Mouse (Mus musculus): ENCODE data around the gene Coq2.

Gene Coq2

DNA sequence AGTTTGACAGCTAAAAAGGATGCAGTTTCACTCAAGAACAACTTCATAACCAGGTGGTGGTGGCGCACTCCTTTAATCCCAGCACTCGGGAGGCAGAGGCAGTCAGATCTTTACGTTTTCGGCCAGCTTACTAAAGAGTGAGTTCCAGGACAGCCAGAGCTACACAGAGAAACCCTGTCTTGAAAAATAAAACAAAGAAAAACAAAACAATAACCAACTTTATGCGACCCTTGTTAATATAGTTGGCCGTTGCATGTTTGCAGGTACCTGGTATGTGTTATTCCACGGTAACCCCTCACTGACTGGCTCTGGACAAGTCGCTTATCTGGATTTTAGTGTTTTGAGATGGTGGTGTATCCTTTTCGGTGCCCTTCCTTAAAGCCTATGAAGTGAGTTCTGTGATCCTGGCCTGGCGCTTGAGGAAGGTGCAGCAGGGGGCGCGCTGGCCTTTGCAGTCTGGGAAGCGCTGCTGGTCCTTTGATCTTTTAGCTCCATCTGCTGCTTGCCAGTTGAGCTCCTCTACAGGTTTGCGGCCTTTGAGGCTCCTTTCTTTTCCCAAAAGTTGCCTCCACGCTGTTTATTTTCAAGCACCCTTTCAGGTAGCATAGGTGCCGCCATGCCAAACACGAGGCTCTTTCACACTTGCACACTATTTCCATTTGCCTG is at the start of gene Coq2:
Gene Coq2 (minus strand): TSS at position 430 of the 666 bp plus-strand sequence.
- DNase-seq: peak; percentile 85

- peak; percentile 78 to 84 for DNase-seq
These were observed 44.5 kb upstream of the Coq2 start, which contains the start of gene Hpse for GRCm38 (mm10) chr5:100719235-100720088. Hpse (minus strand) TSS chr5:100719716.

DNA sequence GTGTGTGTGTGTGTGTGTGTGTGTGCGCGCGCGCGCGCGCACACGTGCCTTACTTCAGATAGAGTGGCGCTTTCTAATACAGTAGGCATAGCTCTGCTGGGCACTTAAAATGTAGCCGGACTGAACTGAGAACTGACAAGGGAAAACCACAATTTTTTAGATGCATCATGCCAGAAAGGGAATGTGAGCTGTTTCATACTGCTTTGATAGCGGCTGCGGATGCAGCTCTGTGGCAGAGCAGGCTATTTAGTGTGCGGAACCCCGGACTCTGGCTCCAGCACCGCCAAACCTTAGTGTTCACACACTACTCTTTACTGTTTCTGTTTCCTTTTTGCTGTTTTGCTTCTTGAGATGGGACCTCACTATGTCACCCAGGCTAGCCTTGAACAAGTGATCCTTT is 41.8 kb upstream of the Coq2 start:
- no peak for DNase-seq

- no peak for DNase-seq
These were observed 36.3 kb upstream of the Coq2 start for GRCm38 (mm10) chr5:100711219-100711618.

DNA sequence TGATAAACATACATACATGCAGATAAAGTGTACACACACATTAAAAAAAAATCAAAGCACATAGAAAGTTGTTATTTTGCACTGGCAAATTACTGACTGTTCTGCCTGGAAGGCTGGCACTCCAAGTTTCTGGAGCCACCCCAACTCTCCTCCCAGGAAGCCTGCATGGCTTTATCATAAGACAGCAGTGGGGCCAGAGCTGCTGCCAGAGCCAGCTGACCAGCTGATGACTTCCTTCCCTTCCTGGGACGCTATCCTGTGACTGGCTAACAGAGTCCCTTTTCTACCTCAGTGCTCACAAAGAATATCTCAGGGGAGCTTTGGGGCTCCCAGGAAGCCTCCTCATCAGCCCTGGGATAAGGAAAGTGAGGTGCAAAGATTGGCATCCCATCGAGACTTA is 35.1 kb upstream of the Coq2 start:
- DNase-seq: peak; percentile 8 to 14

GRCm38 (mm10) chr5:100709035-100709434 is 34.1 kb upstream of the Coq2 start:
- DNase-seq: no peak

- DNase-seq: no peak
These were observed 31.7 kb upstream of the Coq2 start for GRCm38 (mm10) chr5:100706675-100707074.

DNA sequence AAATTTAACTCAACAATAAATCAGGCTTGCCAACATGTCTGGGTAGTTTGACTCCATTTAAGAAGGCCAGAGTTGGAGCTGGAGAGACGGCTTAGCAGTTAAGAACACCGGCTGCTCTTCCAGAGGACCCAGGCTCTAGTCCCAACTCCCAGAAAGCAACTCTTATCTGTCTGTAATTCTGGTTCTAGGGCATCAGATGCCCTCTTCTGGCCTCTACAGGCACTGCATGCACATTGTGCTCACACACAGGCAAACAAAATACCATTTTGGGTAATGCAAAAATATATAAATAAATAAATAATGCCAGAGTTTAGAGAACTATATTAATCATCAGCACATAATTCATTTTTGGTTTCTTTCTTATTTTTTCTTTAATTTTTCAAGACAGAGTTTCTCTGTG is 29.3 kb upstream of the Coq2 start:
- no peak for DNase-seq

DNA sequence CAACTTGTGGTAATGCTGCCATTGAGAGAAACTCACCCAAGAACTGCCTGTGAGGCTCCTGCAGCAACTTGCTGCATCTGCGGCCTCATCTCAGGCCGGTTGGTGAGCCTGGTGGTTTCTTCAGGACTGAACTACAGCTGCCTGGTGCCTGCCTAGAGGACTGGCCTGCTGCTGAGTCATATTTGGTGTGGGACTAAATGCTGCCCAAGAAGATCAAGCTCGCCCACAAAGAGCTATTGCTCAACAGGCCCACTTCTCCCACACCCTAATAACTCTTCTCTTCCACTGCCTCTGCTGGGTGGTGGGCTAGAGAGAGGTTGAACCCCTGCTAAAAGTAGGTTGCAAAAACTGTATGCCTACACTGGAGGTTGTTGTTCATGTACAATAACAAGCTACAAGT is 27.4 kb upstream of the Coq2 start:
- DNase-seq: no peak

GRCm38 (mm10) chr5:100700861-100701620 is 26.1 kb upstream of the Coq2 start:
- DNase-seq: no peak

GRCm38 (mm10) chr5:100697886-100698285 is 22.9 kb upstream of the Coq2 start:
- DNase-seq: no peak

GRCm38 (mm10) chr5:100697398-100697797 is 22.5 kb upstream of the Coq2 start:
- DNase-seq: no peak

- DNase-seq: no peak
These were observed 10.7 kb upstream of the Coq2 start for GRCm38 (mm10) chr5:100685631-100686030.

DNA sequence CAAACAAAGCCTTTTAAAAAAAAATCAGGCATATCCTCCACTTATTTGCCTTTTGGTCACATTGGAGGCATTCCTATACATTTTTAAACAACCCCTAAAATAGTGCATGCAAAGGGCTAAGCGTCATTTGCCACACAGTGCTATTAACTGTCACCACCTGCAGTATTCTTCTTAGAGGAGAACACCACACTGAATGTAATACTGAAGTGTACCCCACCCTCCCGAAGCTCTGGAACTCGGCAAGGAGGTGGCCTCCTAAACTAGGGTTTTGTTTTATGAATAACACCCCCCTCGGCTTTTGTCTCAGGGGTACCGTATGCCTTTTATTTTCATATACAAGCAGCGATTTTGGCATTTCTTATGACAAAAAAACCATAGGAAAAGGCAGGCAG is 5.6 kb upstream of the Coq2 start:
- DNase-seq: no peak

DNA sequence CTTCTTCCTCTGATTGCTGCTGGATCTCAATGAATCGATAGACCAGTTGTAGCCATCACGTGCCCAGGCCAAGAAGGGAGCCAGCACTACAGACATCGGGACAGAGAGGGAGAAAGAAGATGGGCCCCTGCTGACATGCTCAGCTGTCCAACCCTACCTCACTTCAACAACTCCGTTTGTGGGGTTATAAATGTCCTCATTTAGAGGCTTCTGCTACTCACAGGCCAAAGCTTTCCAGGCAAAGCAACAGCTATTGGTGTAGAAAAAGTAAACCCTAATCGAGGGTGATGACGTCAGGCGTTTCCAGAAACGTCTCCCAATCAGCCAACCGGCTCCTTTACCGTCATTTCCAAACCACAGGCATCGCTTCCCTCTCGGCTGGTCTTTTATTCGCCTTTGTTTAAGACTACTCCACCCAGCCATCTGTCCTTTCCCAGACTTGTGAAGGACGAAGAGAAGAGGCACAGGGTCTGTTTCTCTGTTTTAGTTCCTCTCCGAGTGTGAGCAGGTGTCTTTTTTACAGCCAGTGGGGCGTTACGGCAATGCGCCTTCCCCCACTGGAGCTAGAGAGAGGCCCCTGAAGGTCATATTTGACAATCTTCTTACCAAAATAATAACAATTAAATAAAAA is 5.1 kb upstream of the Coq2 start:
- DNase-seq: no peak

DNA sequence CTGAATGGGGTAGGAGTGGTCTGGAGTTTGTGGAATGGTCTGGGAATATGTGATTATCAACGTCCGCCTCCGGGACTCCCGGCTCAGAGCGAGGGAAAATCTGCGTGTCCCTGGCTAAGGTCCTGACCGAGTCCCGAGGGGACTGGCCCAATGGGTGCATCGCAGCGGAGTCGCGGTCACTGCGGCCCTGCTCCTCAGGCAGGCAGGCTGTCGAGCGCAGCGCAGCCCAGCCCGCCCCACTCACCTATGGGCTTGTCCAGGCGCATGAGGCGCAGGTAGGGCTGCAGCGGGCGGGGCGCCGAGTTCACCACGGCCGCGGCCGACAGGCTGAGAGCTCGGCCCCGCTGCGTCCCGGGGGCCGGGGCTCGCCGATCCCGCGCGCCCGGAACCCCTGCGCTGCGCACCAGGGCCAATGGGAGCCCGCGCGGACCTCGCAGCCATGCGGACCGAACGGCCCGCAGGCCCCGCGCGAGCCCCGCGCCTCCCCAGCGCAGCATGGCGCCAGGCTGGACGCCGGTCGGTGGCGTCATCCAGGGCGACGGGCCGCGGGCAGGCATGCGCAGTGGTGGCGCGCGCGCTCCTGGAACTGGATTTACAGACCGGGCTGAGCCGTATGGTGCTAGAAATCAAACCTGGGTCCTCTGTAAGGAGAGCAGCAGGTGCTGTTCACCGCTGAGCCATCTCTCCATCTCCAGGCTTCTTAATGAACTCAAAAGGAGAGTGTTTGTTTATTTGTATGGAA is 1.0 kb downstream of the Coq2 start:
- DNase-seq: peak; percentile 84 to 89

- DNase-seq: peak in 1 of 2 experiments; percentile 15
These were observed 2.5 kb downstream of the Coq2 start for GRCm38 (mm10) chr5:100672403-100672802.

DNA sequence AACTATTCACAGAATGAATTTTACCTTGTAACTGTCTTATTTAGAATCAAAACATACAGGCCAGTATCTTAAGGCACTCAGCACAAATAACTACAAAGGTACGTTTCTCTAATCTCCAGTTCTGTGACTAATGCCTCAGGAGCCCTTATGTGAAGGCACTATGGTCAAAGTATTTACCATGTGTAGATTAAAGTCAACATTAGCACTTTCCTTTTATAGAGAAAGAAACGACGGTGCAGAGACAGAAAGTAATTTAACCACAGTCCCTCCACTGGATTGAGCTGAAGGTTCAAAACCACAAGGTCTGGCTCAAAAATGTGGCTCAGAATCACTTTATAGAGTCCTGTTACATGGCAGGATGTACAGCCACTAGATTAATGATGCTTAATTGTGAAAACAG is 3.0 kb downstream of the Coq2 start:
- DNase-seq: no peak

DNA sequence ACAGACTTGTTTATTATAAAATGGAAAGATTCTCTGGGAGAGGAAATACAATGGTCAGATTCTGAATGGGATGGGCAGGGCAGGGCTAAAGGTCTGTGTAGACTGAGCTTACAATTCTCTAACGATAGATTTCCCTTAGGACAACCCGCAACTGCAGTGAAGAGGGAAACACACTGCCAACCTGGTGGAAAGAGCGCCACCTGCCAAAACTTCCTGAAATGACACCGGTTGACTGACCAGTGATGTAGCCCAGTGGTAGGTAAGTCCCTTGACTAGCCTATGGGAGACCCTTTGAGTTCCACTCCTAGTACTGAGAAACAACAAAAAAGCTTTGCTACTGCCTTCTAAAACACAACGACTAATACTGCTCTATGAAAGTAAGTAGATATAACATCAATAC is 3.5 kb downstream of the Coq2 start:
- peak; percentile 37 to 61 for DNase-seq

GRCm38 (mm10) chr5:100666965-100667364 is 8.0 kb downstream of the Coq2 start:
- no peak for DNase-seq

DNA sequence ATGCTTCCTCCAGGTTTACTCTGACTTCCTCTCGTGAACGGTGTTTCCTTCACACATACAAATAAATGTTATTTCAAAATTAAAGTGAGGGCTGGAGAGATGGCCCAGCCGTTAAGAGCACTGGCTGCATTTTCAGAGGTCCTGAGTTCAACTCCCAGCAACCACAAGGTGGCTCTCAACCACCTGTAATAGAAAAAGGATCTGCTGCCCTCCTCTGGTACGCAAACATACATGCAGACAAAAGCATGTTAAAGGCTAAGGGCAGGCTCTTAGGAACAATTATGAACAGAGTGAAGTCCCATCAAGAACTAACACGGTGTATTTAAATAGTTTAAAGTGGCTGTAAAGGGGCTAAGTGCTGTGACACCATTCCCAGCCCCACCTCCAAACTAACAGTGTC is 11.1 kb downstream of the Coq2 start:
- peak; percentile 39 to 50 for DNase-seq

DNA sequence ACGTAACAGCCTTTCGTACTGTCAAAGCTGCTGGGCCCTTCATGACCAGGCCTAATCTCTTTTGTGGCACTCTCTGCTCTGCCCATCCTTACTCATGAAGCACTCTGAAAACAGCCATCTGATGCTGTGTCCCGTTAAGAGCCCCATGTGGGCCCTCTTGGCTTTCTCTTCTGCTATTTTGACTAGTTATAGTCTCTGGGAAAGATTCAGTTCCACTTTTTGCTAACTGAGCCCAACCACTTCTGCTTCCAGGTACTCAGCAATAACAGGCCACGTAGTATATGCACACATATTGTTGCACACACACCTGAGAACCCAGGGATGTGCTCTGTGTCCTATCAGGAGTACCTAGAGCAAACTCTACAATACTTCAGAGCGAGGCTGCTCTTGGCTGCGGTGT is 11.9 kb downstream of the Coq2 start:
- no peak for DNase-seq
